Mouse (Mus musculus) embryonic facial prominence, embryonic 11.5 days (tissue): ENCODE results near the gene Snx29. TPM values are rescaled to one million over a fixed set of nuclear protein-coding genes. Genes with fewer than 3 reads are reported as not detected.
"Not testable (repeated sequence)": the region's sequence is repeated elsewhere in the genome, so short reads cannot be mapped to it uniquely, and the experiment has no call there.

Experiments
- ATAC-seq: fragments of 200-750 bp; cut with Nextera tagmentation; replicated peaks from 2 replicates; pipeline ENCODE4 v1.8.0; 2017; ENCODE audit warnings: low read depth; ENCODE audit not compliant: insufficient number of reproducible peaks, low FRiP score, low TSS enrichment
- DNase-seq: peaks from one replicate; pipeline ENCODE4 v3.0.0-alpha.2; 2015; ENCODE audit warnings: low spot score
- H3K27ac ChIP-seq: fragments of 300-500 bp; sonication (generic); replicated peaks from 2 replicates; pipeline ENCODE4 v1.5.1; 2014; ENCODE audit warnings: mild to moderate bottlenecking, low read depth, low read length, control low read depth
- H3K27me3 ChIP-seq: fragments of 300-500 bp; sonication (generic); 2 replicates; pipeline ENCODE4 v1.6.1; 2014; ENCODE audit warnings: mild to moderate bottlenecking, low read length, moderate library complexity, mixed read lengths; ENCODE audit not compliant: control insufficient read depth, insufficient read depth
- H3K36me3 ChIP-seq: fragments of 300-500 bp; sonication (generic); replicated peaks from 2 replicates; pipeline ENCODE4 v1.6.1; 2014; ENCODE audit warnings: low read depth, mild to moderate bottlenecking, low read length, moderate library complexity, mixed read lengths; ENCODE audit not compliant: control insufficient read depth, insufficient read depth
- H3K4me1 ChIP-seq: fragments of 300-500 bp; sonication (generic); 2 replicates; pipeline ENCODE4 v1.6.1; 2014; ENCODE audit warnings: low read length, mixed read lengths; ENCODE audit not compliant: control insufficient read depth, insufficient read depth
- H3K4me2 ChIP-seq: fragments of 300-500 bp; sonication (generic); 2 replicates; pipeline ENCODE4 v1.6.1; 2014; ENCODE audit warnings: low read depth, mild to moderate bottlenecking, control low read depth, low read length, moderate library complexity
- H3K4me3 ChIP-seq: fragments of 300-500 bp; sonication (generic); 2 replicates; pipeline ENCODE4 v1.5.1; 2014; ENCODE audit warnings: low read depth, low read length, control low read depth
- H3K9ac ChIP-seq: fragments of 300-500 bp; sonication (generic); replicated peaks from 2 replicates; pipeline ENCODE4 v1.6.1; 2014; ENCODE audit warnings: mild to moderate bottlenecking, control low read depth, low read length
- H3K9me3 ChIP-seq: fragments of 300-500 bp; sonication (generic); replicated peaks from 2 replicates; pipeline ENCODE4 v1.6.1; 2016; ENCODE audit warnings: mild to moderate bottlenecking, low read length, inconsistent platforms, mixed read lengths; ENCODE audit not compliant: control insufficient read depth
- WGBS: fragments of 180-500 bp; shearing (Covaris S2); extraction: QIAGEN DNeasy Blood & Tissue Kit; methylation state at CpG from one replicate; pipeline ENCODE4 v1.1.7; 2014; 5-methylcytosine and 5-hydroxymethylcytosine counted together
- polyA plus RNA-seq: library from polyadenylated mRNA; unstranded; fragments of >200 nt; fragmentation: Nextera tagmentation; extraction: Ambion mirVana; gene quantifications from 2 replicates; pipeline ENCODE4 v1.2.1, GENCODE M21; 2014

Gene Snx29
- polyA plus RNA-seq, 1 experiment from 2014 or later: 7.0 TPM

GRCm38 (mm10) chr16:11505492-11506176, 182.9 kb downstream of the Snx29 start:
- H3K36me3 ChIP-seq: no peaks in the 10 kb centered on the region
- no peak overlapping the region for H3K4me2 ChIP-seq
- no peak for ATAC-seq
- 74% methylated on average over 5 of the region's 5 CpGs for WGBS
- no peak for DNase-seq
- H3K27ac ChIP-seq: no peak overlapping the region
- H3K4me3 ChIP-seq: no peak overlapping the region
- H3K9ac ChIP-seq: no peak overlapping the region
- no peaks in the 10 kb centered on the region for H3K27me3 ChIP-seq
- H3K9me3 ChIP-seq: no peaks in the 10 kb centered on the region
- H3K4me1 ChIP-seq: no peaks in the 10 kb centered on the region

DNA sequence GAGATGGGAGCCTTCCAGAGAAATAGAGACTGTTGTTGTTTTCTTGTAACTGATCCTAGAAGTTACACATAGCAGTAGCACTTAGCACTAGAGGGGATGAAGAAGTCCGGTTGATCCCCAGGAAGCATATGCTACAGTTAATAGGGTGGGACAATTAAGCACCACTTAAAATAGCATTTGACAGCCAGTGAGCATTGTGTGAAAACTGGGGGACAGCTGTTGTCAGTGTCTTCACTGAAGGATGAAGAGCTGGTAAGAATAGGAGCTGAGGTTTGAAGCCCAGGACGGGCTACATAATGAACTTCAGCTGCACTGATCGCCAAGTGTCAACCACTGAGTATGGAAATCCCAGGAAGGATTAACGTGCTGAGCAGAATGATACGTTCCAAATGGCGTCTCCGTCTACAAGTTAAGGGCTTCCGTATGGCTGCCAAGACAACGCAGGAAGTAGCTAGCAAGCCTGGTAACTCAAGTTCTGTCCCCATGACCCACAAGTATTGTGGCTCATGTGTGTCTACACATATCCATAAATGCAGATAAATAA, 184.6 kb downstream of the Snx29 start:
- 61% methylated on average over 9 of the region's 9 CpGs for WGBS
- H3K9me3 ChIP-seq: no peaks in the 10 kb centered on the region
- no peaks in the 10 kb centered on the region for H3K36me3 ChIP-seq
- no peak overlapping the region for H3K4me2 ChIP-seq
- H3K9ac ChIP-seq: no peak overlapping the region
- no peaks in the 10 kb centered on the region for H3K4me1 ChIP-seq
- H3K4me3 ChIP-seq: no peak overlapping the region
- no peak overlapping the region for H3K27ac ChIP-seq
- DNase-seq (peak; percentile 38), ATAC-seq (no peak)
- no peaks in the 10 kb centered on the region for H3K27me3 ChIP-seq

GRCm38 (mm10) chr16:11508341-11508740, 185.6 kb downstream of the Snx29 start:
- WGBS: 86% methylated on average over 7 of the region's 7 CpGs
- Histone ChIP-seq H3K4me3 (no peak overlapping the region), H3K4me1 (no peaks in the 10 kb centered on the region), H3K27me3 (no peaks in the 10 kb centered on the region), H3K27ac (no peak overlapping the region), H3K9ac (no peak overlapping the region), H3K9me3 (no peaks in the 10 kb centered on the region), H3K4me2 (no peak overlapping the region), H3K36me3 (no peaks in the 10 kb centered on the region)
- DNase-seq (no peak), ATAC-seq (no peak)

DNA sequence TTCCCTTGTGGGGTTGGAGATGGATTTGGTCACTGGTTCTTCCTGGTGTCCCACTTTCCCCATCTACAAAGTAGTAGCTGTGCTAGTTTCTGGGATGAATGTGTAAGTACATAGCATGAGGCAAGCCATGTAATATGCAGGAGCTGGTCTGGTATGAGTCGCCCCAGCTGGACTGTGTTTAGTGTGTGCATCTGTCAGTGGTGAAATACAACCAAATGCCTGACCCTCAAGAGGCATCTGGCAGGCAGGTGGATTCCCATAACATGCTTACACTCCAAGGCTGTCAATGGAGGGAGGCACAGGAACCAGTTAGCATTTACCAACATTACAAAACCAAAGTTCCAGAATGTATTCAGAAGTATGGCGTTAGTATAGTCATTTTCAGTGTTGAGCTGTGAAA, 187.7 kb downstream of the Snx29 start:
- no peak overlapping the region for H3K9ac ChIP-seq
- ATAC-seq: no peak
- H3K9me3 ChIP-seq: no peaks in the 10 kb centered on the region
- H3K27ac ChIP-seq: no peak overlapping the region
- H3K27me3 ChIP-seq: no peaks in the 10 kb centered on the region
- no peak overlapping the region for H3K4me2 ChIP-seq
- H3K36me3 ChIP-seq: no peaks in the 10 kb centered on the region
- H3K4me1 ChIP-seq: no peaks in the 10 kb centered on the region
- WGBS: 83% methylated on average over 2 of the region's 2 CpGs
- DNase-seq: no peak
- H3K4me3 ChIP-seq: no peak overlapping the region

- H3K9me3 ChIP-seq: no peaks in the 10 kb centered on the region
- no peak for ATAC-seq
- 54% methylated on average over 3 of the region's 3 CpGs for WGBS
- H3K4me2 ChIP-seq: no peak overlapping the region
- no peaks in the 10 kb centered on the region for H3K36me3 ChIP-seq
- peak; percentile 43 for DNase-seq
- H3K4me3 ChIP-seq: no peak overlapping the region
- no peak overlapping the region for H3K9ac ChIP-seq
- H3K4me1 ChIP-seq: no peaks in the 10 kb centered on the region
- no peaks in the 10 kb centered on the region for H3K27me3 ChIP-seq
- H3K27ac ChIP-seq: no peak overlapping the region
These were observed 188.1 kb downstream of the Snx29 start for GRCm38 (mm10) chr16:11510854-11511253.

DNA sequence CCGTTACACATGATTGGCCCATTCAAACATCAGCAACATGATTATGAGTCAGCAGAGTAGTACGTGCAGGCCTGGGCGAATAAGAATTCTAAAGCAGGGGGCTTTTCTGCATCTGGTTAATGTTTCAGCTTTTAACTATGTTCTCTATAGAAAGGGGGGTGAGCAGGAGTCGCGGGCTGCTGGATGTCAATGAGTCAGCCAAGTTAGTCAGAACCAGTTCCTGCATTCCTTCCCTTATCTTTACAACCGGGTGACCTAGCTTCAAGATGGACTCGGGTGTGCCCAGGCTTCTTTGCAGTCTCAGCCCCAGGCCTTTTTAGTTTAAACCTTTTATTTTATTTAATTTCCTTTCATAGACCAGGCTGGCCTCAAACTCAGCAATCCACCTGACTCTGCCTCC, 189.0 kb downstream of the Snx29 start:
- not testable (repeated sequence) for H3K27ac ChIP-seq, H3K9ac ChIP-seq, H3K4me3 ChIP-seq, DNase-seq, H3K27me3 ChIP-seq, H3K4me1 ChIP-seq, H3K9me3 ChIP-seq, H3K4me2 ChIP-seq, ATAC-seq, H3K36me3 ChIP-seq
- WGBS: 93% methylated on average over 7 of the region's 7 CpGs

- no peaks in the 10 kb centered on the region for H3K27me3 ChIP-seq
- no peaks in the 10 kb centered on the region for H3K4me1 ChIP-seq
- no peaks in the 10 kb centered on the region for H3K9me3 ChIP-seq
- H3K4me2 ChIP-seq: no peak overlapping the region
- no peak overlapping the region for H3K4me3 ChIP-seq
- H3K9ac ChIP-seq: no peak overlapping the region
- H3K36me3 ChIP-seq: no peaks in the 10 kb centered on the region
- WGBS: 87% methylated on average over 2 of the region's 2 CpGs
- no peak overlapping the region for H3K27ac ChIP-seq
- DNase-seq: no peak
- no peak for ATAC-seq
These were observed 194.0 kb downstream of the Snx29 start for GRCm38 (mm10) chr16:11516681-11517080.

GRCm38 (mm10) chr16:11517385-11517784, 194.7 kb downstream of the Snx29 start:
- Histone ChIP-seq H3K36me3 (no peaks in the 10 kb centered on the region), H3K4me1 (no peaks in the 10 kb centered on the region), H3K4me3 (no peak overlapping the region), H3K27ac (no peak overlapping the region), H3K9ac (no peak overlapping the region), H3K4me2 (no peak overlapping the region), H3K9me3 (no peaks in the 10 kb centered on the region), H3K27me3 (no peaks in the 10 kb centered on the region)
- WGBS: 94% methylated on average over 6 of the region's 6 CpGs
- no peak for DNase-seq
- no peak for ATAC-seq
